Mouse (Mus musculus): ENCODE measurements around the gene Tnfaip6. TPM values are rescaled to one million over a fixed set of nuclear protein-coding genes. Genes with fewer than 3 reads are reported as not detected.

Tnfaip6 gene
- total RNA-seq (2023) = 5.0 and 6.4 TPM in 2 replicates

DNA sequence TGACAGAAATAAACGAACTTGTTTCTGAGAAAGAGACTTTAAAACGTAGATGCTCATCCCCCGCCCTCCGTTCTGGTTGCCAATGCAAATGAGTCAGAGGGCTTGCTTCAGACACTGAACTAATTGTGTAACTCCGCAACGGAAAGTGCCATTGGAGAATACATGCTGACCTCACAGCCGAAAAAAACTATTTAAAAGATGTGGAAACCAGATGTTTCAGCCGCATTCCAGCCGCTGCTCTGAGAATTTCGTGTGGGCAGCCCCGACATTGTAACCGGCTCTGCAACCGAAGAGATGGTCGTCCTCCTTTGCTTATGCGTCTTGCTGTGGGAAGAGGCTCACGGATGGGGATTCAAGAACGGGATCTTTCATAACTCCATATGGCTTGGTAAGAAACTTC, at the start of gene Tnfaip6:
TSS of gene Tnfaip6 (plus strand) at position 128 of the 400 bp plus-strand sequence.

DNA sequence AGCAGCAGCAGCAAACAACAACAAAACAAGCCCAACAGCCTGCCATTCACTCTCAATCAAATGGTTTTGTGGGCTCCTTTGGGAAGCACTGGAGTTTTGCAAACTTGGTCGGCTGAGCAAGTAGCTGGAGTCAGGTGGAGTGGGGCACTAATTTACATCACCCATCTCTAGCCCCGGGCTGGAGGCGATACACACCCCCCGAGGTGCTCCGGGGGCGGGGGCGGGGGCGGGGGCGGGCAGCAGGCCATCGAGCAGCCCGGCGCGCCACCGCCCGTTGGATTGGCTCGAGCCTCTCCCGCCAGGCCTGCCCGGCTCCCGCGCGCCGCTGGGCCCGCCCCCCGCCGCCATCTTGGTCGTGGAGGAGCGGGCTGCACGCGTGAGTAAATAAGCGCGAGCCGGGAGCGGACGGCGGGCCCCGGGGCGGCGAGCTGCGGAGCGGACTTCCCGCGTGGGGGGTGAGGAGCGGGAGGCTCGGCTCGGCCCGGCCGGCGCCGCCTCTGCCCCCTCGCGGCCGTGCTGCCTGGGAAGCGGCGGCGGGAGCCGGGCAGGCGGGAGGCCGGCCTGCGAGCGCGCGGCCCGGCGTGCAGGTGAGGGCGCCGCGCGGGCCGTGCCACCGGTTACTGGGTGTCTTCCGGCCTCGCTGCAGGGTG, 34.8 kb downstream of the Tnfaip6 start, which contains the start of gene Rif1:
TSS of gene Rif1 (plus strand) at position 342 of the 650 bp plus-strand sequence.

Other genes starting within 250 kb of the Tnfaip6 start
- 29.3 and 30.9 TPM in 2 replicates for gene Rbm43, start 102.8 kb upstream of the Tnfaip6 start, total RNA-seq (2023)
- 10.8 and 14.2 TPM in 2 replicates for gene Nmi, start 64.5 kb upstream of the Tnfaip6 start, total RNA-seq (2023)
- 19.7 and 30.6 TPM in 2 replicates for gene Rif1, start 34.8 kb downstream of the Tnfaip6 start, total RNA-seq (2023)